Mouse (Mus musculus) thymus, adult 2 months (tissue): Measurements from ENCODE around the gene Cptp. TPM values are rescaled to one million over a fixed set of nuclear protein-coding genes. Genes with fewer than 3 reads are reported as not detected.

Experiments used
- DNase-seq: peaks from one replicate; pipeline ENCODE4 v3.0.0; 2021
- H3K27ac ChIP-seq: fragments of 200-500 bp; 2 replicates; pipeline ENCODE4 v1.5.1; 2012; ENCODE audit warnings: low read length, control low read depth; ENCODE audit not compliant: control insufficient read depth, insufficient read depth
- H3K27me3 ChIP-seq: fragments of 200-500 bp; 2 replicates; pipeline ENCODE4 v1.6.1; 2012; ENCODE audit warnings: mild to moderate bottlenecking, low read length, moderate library complexity, mixed read lengths; ENCODE audit not compliant: control insufficient read depth, insufficient read depth
- H3K36me3 ChIP-seq: fragments of 200-500 bp; 2 replicates; pipeline ENCODE4 v1.6.1; 2012; ENCODE audit warnings: mild to moderate bottlenecking, low read length, moderate library complexity; ENCODE audit not compliant: control insufficient read depth, insufficient read depth
- H3K4me1 ChIP-seq: fragments of 200-500 bp; replicated peaks from 2 replicates; pipeline ENCODE4 v1.6.1; 2012; ENCODE audit warnings: low read length; ENCODE audit not compliant: control insufficient read depth, insufficient read depth
- H3K4me3 ChIP-seq: fragments of 200-500 bp; 2 replicates; pipeline ENCODE4 v1.5.1; 2012; ENCODE audit warnings: mild to moderate bottlenecking, low read length, control low read depth, moderate library complexity; ENCODE audit not compliant: control insufficient read depth, insufficient read depth
- CTCF ChIP-seq: fragments of 200-500 bp; IDR thresholded peaks from 2 replicates; pipeline ENCODE4 v1.5.1; 2012; ENCODE audit warnings: mild to moderate bottlenecking, control low read depth, low read length, moderate library complexity, borderline replicate concordance; ENCODE audit not compliant: control insufficient read depth, poor library complexity, insufficient read depth; ENCODE audit errors: extremely low read depth
- POLR2A ChIP-seq: fragments of 200-500 bp; IDR thresholded peaks from 2 replicates; pipeline ENCODE4 v1.6.1; 2012; ENCODE audit warnings: mild to moderate bottlenecking, low read length, control low read depth, moderate library complexity; ENCODE audit not compliant: control insufficient read depth, poor library complexity, insufficient read depth; ENCODE audit errors: extremely low read depth
- WGBS: fragments of 180-500 bp; shearing (Covaris S2); methylation state at CpG from one replicate; pipeline ENCODE4 v1.1.7; 2018; 5-methylcytosine and 5-hydroxymethylcytosine counted together
- polyA plus RNA-seq: library from polyadenylated mRNA; depleted of rRNA; stranded (reverse); fragments of >200 nt; gene quantifications from 2 replicates; pipeline ENCODE4 v1.2.3, GENCODE M21; 2012

Cptp gene
- polyA plus RNA-seq, 1 experiment = 32.2 TPM

GRCm38 (mm10) chr4:155833234-155833633 is 36.0 kb downstream of the Cptp start:
- peaks cover 21% of the 10 kb centered on the region for H3K4me1 ChIP-seq
- H3K27me3 ChIP-seq = no peaks in the 10 kb centered on the region
- H3K4me3 ChIP-seq = no peak overlapping the region
- TF ChIP-seq POLR2A (no peak), CTCF (no peak)
- H3K27ac ChIP-seq = no peak overlapping the region
- no peak for DNase-seq
- WGBS = 89% methylated on average over 4 of the region's 4 CpGs
- H3K36me3 ChIP-seq = 0 out of 2 replicates have a peak, but pooled peaks cover 4% of the 10 kb centered on the region

- WGBS = 62% methylated on average over 10 of the region's 10 CpGs
- peaks cover 17% of the 10 kb centered on the region for H3K4me1 ChIP-seq
- peak overlapping the region; percentile 71 for H3K4me3 ChIP-seq
- H3K27me3 ChIP-seq = no peaks in the 10 kb centered on the region
- no peak for DNase-seq
- H3K27ac ChIP-seq = no peak overlapping the region; the same call in 1 of the 2 replicates
- TF ChIP-seq POLR2A (no peak), CTCF (no peak)
- H3K36me3 ChIP-seq = 0 out of 2 replicates have a peak, but pooled peaks cover 4% of the 10 kb centered on the region
These were observed 36.9 kb downstream of the Cptp start for GRCm38 (mm10) chr4:155832321-155832720.

- no peak; the same call in 1 of the 2 replicates for TF ChIP-seq POLR2A
- TF ChIP-seq CTCF = no peak
- no peak for DNase-seq
These were observed 37.4 kb downstream of the Cptp start for GRCm38 (mm10) chr4:155831831-155832230.

DNA sequence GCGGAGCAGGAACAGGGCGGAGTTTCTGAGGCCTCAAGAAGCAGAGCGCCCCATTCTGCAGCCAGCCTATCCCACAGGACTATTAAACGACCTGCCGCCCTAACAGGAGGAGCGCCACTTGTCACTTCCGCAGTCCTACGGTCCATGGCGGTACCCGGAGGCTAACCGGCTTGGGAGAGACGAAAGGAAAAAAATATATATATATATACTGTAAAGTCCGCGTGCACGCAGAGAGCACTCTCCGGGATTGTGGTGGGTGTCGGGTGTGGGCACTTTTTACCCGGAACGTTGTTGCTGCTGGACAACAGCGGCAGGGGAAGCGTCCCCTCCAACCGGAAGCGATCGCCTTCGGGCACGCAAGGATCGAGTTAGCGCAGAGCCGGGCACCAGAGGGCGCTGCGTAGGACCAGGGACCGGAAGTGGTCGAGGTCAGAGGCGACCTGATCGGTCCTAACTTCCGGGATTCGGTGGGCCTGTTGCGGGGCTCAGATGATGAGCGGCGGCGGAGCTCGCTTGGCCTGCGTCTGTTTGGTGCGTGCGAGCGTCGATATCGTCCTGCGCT is 38.0 kb downstream of the Cptp start, which contains the start of gene Aurkaip1:
Aurkaip1 (plus strand) TSS at position 68 of the 562 bp plus-strand sequence.
- DNase-seq = peak; percentile 95
- no peaks in the 10 kb centered on the region for H3K27me3 ChIP-seq
- peak within 1 kb of the TSS; percentile 71 for H3K4me3 ChIP-seq
- WGBS = under 1% methylated on average over 49 of the region's 49 CpGs
- TF ChIP-seq CTCF (peak; percentile 92), POLR2A (peak; percentile 71; the same call in 1 of the 2 replicates)
- H3K36me3 ChIP-seq = 0 out of 2 replicates have a peak, but pooled peaks cover 7% of the 10 kb centered on the region
- H3K27ac ChIP-seq = peak within 1 kb of the TSS; percentile 75
- peaks cover 17% of the 10 kb centered on the region for H3K4me1 ChIP-seq

More at GRCm38 (mm10) chr4:155831831-155832230, 37.4 kb downstream of the Cptp start:
- Histone ChIP-seq H3K27ac (peak overlapping the region; percentile 38), H3K4me3 (peak overlapping the region; percentile 71), H3K27me3 (no peaks in the 10 kb centered on the region), H3K36me3 (0 out of 2 replicates have a peak, but pooled peaks cover 4% of the 10 kb centered on the region), H3K4me1 (peaks cover 17% of the 10 kb centered on the region)
- 2% methylated on average over 25 of the region's 25 CpGs for WGBS

DNA sequence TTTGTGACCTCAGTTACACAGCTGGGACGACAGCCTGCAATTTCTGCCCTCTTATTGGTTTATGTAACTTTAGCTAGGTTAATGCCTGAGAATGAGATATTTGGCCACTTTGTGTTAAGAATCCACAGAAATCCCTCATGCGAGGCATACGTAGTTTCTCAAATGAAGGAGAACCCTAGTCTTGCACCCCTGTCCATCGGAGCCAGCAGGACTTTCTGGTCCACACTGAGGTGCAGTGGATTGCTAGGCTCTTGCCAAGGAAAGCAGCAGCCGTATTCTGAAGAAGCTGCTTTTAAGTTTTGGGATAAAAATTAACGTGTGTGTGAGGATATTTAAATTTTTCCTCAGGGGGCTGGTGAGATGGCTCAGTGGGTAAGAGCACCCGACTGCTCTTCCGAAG is 38.6 kb downstream of the Cptp start:
- DNase-seq = no peak
- H3K27me3 ChIP-seq = no peaks in the 10 kb centered on the region
- no peak overlapping the region for H3K27ac ChIP-seq
- TF ChIP-seq POLR2A (no peak), CTCF (no peak)
- H3K4me1 ChIP-seq = peaks cover 17% of the 10 kb centered on the region
- H3K36me3 ChIP-seq = peaks cover 8% of the 10 kb centered on the region; the same call in 1 of the 2 replicates
- 50% methylated on average over 8 of the region's 8 CpGs for WGBS
- H3K4me3 ChIP-seq = no peak overlapping the region

GRCm38 (mm10) chr4:155829866-155830265 is 39.4 kb downstream of the Cptp start:
- Histone ChIP-seq H3K36me3 (peaks cover 15% of the 10 kb centered on the region), H3K4me3 (no peak overlapping the region), H3K4me1 (peaks cover 17% of the 10 kb centered on the region), H3K27ac (no peak overlapping the region), H3K27me3 (no peaks in the 10 kb centered on the region)
- 94% methylated on average over 4 of the region's 4 CpGs for WGBS
- DNase-seq = no peak
- TF ChIP-seq CTCF = no peak
- no peak for TF ChIP-seq POLR2A

GRCm38 (mm10) chr4:155823443-155823842 is 45.8 kb downstream of the Cptp start:
- 98% methylated on average over 16 of the region's 16 CpGs for WGBS
- H3K4me3 ChIP-seq = no peak overlapping the region
- no peak for DNase-seq
- no peak overlapping the region for H3K27ac ChIP-seq
- H3K4me1 ChIP-seq = no peaks in the 10 kb centered on the region
- peaks cover 74% of the 10 kb centered on the region for H3K36me3 ChIP-seq
- H3K27me3 ChIP-seq = no peaks in the 10 kb centered on the region
- no peak for TF ChIP-seq CTCF
- no peak for TF ChIP-seq POLR2A

- TF ChIP-seq POLR2A (no peak), CTCF (no peak)
- 89% methylated on average over 7 of the region's 7 CpGs for whole genome bisulfite sequencing
- no peak overlapping the region for H3K27ac ChIP-seq
- H3K36me3 ChIP-seq = peaks cover 93% of the 10 kb centered on the region
- no peak for DNase-seq
- H3K4me1 ChIP-seq = no peaks in the 10 kb centered on the region
- no peak overlapping the region for H3K4me3 ChIP-seq
- no peaks in the 10 kb centered on the region for H3K27me3 ChIP-seq
These were observed 48.2 kb downstream of the Cptp start for GRCm38 (mm10) chr4:155821025-155821424.
